Mouse (Mus musculus): ENCODE results near the gene Fgd2.
A peak's percentile ranks its signal among the peaks of the same experiment; 100 is the strongest.

DNA sequence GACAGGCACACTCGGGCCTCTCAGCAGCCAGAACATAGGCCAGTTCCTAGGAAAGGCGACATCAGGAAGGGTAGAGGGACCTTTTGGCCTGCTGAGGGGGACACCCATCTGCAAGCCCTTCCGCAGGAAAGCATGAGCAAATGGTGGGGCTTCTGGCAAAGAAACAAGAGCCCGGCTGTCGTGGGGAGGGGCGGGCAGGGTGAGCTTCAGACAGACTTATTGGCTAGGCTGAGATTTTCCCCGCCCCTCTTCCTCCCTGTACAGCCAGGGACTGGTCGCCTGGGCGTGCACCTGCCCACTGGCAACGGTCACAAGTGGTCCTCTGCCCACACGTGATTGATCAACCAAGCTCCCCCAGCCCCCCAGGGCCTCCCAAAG, 4.2 kb upstream of the Fgd2 start:
- TF ChIP-seq CTCF (IDR thresholded peaks at IDR 0.05; ENCODE audit: low read depth) (no peak), EP300 (IDR thresholded peaks at IDR 0.05; ENCODE audit: low read depth) (peak; percentile 81; the same call in 1 of the 2 replicates)

Measured in heart, postnatal 0 days (tissue).